In genomic region chr5:143235028-143235693, GRCm38 (mm10) we compare ENCODE assay signal across 7 mouse cellular contexts. TPM values are rescaled to one million over a fixed set of nuclear protein-coding genes. Genes with fewer than 3 reads are reported as not detected.
DNase-seq lines count a peak whose midpoint lies in the region; ATAC-seq lines count a peak whose summit lies in the region.

Gene Zfp12, plus strand, starts transcription at chr5:143235163.

- no peaks in the 10 kb centered on the region for H3K9me3 ChIP-seq in embryonic facial prominence, embryonic 12.5 days
- no peaks in the 10 kb centered on the region for H3K9me3 ChIP-seq in limb, embryonic 11.5 days (ENCODE audit: control insufficient read depth, low read length)
- no peaks in the 10 kb centered on the region for H3K9me3 ChIP-seq in midbrain, embryonic 14.5 days (ENCODE audit: control insufficient read depth, low read length)

- H3K36me3 ChIP-seq in embryonic facial prominence, embryonic 12.5 days: peaks cover 32% of the 10 kb centered on the region
- peaks cover 6% of the 10 kb centered on the region; the same call in 1 of the 2 replicates for H3K36me3 ChIP-seq in limb, embryonic 11.5 days (ENCODE audit: control insufficient read depth, insufficient read depth, low read length)
- H3K36me3 ChIP-seq in midbrain, embryonic 14.5 days (ENCODE audit: control insufficient read depth, insufficient read depth, low read length): peaks cover 26% of the 10 kb centered on the region

- peak; percentile 97 for ATAC-seq in embryonic facial prominence, embryonic 12.5 days (ENCODE audit: insufficient number of reproducible peaks, insufficient read depth, low FRiP score, low TSS enrichment)
- ATAC-seq in limb, embryonic 11.5 days (ENCODE audit: insufficient number of reproducible peaks, low FRiP score, low TSS enrichment, low read depth): peak; percentile 92
- ATAC-seq in midbrain, embryonic 14.5 days (ENCODE audit: low FRiP score, low TSS enrichment): peak; percentile 95

- DNase-seq in adrenal gland, postnatal 25 days: peak; percentile 91
- peak; percentile 100 for DNase-seq in heart, adult 11 months
- DNase-seq in kidney, adult 18-20 months: peak; percentile 95
- peak; percentile 93 for DNase-seq in limb, embryonic 11.5 days (ENCODE audit: low spot score)
- peak; percentile 99 for DNase-seq in midbrain, embryonic 14.5 days
- peak; percentile 85 to 86 for DNase-seq in spleen, adult 18-20 months

- H3K4me1 ChIP-seq in embryonic facial prominence, embryonic 12.5 days: peaks cover 11% of the 10 kb centered on the region
- H3K4me1 ChIP-seq in limb, embryonic 11.5 days (ENCODE audit: control insufficient read depth, insufficient read depth, low read length): 0 out of 2 replicates have a peak, but pooled peaks cover 9% of the 10 kb centered on the region
- H3K4me1 ChIP-seq in midbrain, embryonic 14.5 days (ENCODE audit: control insufficient read depth, insufficient read depth, low read length): peaks cover 9% of the 10 kb centered on the region

- peak within 1 kb of the TSS; percentile 75 for H3K4me3 ChIP-seq in embryonic facial prominence, embryonic 12.5 days
- peak within 1 kb of the TSS; percentile 90 for H3K4me3 ChIP-seq in limb, embryonic 11.5 days (ENCODE audit: low read depth, low read length)
- peak within 1 kb of the TSS; percentile 86 for H3K4me3 ChIP-seq in midbrain, embryonic 14.5 days (replicated peaks; ENCODE audit: low read depth, low read length)

- H3K27me3 ChIP-seq in embryonic facial prominence, embryonic 12.5 days: no peaks in the 10 kb centered on the region
- no peaks in the 10 kb centered on the region for H3K27me3 ChIP-seq in limb, embryonic 11.5 days (ENCODE audit: control insufficient read depth, insufficient read depth, low read length)
- H3K27me3 ChIP-seq in midbrain, embryonic 14.5 days (ENCODE audit: control insufficient read depth, insufficient read depth, low read length): no peaks in the 10 kb centered on the region

- H3K4me2 ChIP-seq in embryonic facial prominence, embryonic 12.5 days (replicated peaks): peak within 1 kb of the TSS; percentile 79
- H3K4me2 ChIP-seq in limb, embryonic 11.5 days (ENCODE audit: low read depth, severe bottlenecking): peak within 1 kb of the TSS; percentile 86
- H3K4me2 ChIP-seq in midbrain, embryonic 14.5 days (ENCODE audit: low read length): peak within 1 kb of the TSS; percentile 63

- peak within 1 kb of the TSS; percentile 88 for H3K9ac ChIP-seq in embryonic facial prominence, embryonic 12.5 days
- H3K9ac ChIP-seq in limb, embryonic 11.5 days (ENCODE audit: low read length): peak within 1 kb of the TSS; percentile 93
- peak within 1 kb of the TSS; percentile 94 for H3K9ac ChIP-seq in midbrain, embryonic 14.5 days (replicated peaks; ENCODE audit: low read length)

- under 1% methylated on average over 58 of the region's 58 CpGs for whole genome bisulfite sequencing in embryonic facial prominence, embryonic 12.5 days
- under 1% methylated on average over 58 of the region's 58 CpGs for WGBS in limb, embryonic 11.5 days
- WGBS in midbrain, embryonic 14.5 days: under 1% methylated on average over 58 of the region's 58 CpGs

- H3K27ac ChIP-seq in embryonic facial prominence, embryonic 12.5 days: peak within 1 kb of the TSS; percentile 97
- peak within 1 kb of the TSS; percentile 96 for H3K27ac ChIP-seq in limb, embryonic 11.5 days (replicated peaks; ENCODE audit: low read depth, low read length)
- peak within 1 kb of the TSS; percentile 97 for H3K27ac ChIP-seq in midbrain, embryonic 14.5 days (replicated peaks; ENCODE audit: low read depth, low read length)

RNA-seq across cellular contexts. Expression of gene Zfp12, which starts in this region (rescaled TPM):
- total RNA-seq in adrenal gland, postnatal 25 days (2021): 22.3 and 22.9 TPM in 2 replicates
- polyA plus RNA-seq in embryonic facial prominence, embryonic 12.5 days (2016; fragmentation: Nextera tagmentation; extraction: Ambion mirVana): 26.6 and 27.2 TPM in 2 replicates
- 20.8 and 23.3 TPM in 2 replicates for polyA plus RNA-seq in limb, embryonic 11.5 days (2014; fragmentation: Nextera tagmentation; extraction: Ambion mirVana)
- polyA plus RNA-seq in midbrain, embryonic 14.5 days (2014; fragmentation: Nextera tagmentation; extraction: Ambion mirVana): 20.4 and 25.2 TPM in 2 replicates

Comparison
In these comparisons a context has a peak if more than half of its experiments do, and no peak if none do; other contexts are left out.
1. Peak in every context shown above with its lines: DNase-seq, ATAC-seq, H3K4me3 ChIP-seq and H3K27ac ChIP-seq.